Mouse (Mus musculus): ENCODE results near the gene Nt5c.

DNA sequence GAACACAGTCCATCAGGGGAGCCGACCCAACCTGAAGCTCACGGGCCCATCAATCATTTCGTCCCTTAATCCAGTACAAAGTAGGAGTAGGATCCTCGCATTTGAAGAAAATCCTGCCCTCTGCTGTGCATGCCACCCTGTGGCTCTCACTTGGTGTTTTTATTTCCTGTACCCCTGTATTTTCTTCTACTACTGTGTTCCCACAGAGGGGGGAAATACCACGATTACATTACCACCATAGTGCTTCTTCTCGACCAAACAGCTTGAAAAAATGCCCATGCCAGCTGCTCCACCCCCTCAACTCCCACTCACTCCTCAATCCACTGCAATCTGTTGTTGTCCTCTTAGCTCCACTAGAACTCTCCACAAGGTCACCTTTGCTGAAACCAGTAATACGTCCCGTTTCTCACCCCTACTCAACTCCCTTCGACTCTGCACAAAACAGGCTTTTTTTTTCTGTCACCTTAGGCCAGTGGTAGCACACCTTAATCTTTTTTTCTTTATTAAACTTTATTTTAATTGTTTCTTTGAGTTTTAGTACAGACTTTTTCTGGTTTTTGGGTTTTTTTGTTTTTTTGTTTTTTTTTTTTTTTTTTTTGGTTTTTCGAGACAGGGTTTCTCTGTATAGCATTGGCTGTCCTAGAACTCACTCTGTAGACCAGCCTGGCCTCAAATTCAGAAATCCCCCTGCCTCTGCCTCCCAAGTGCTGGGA lies 45.4 kb upstream of the Nt5c start:
- TF ChIP-seq CTCF (IDR thresholded peaks at IDR 0.05; ENCODE audit: extremely low read depth, insufficient read length, insufficient replicate concordance, low read depth, low read length): no peak; the same call in 1 of the 2 replicates
- no peak for TF ChIP-seq POLR2A (IDR thresholded peaks at IDR 0.05; ENCODE audit: low read depth, low read length)
